Mouse (Mus musculus) liver, embryonic 14.5 days (tissue): Measurements from ENCODE around the gene Vwce. TPM values are rescaled to one million over a fixed set of nuclear protein-coding genes. Genes with fewer than 3 reads are reported as not detected.

Experiments
- ATAC-seq: fragments of 200-750 bp; cut with Nextera tagmentation; 2 replicates; pipeline ENCODE4 v1.8.0; 2017; ENCODE audit warnings: moderate number of reproducible peaks, mild to moderate bottlenecking, moderate library complexity; ENCODE audit not compliant: insufficient read depth
- DNase-seq, 3 experiments: peaks; one replicate each; pipeline ENCODE4 v3.0.0-alpha.2; 2012 to 2013; ENCODE audit warnings: low read depth in 3 of 3, low spot score in 3 of 3
- H3K27ac ChIP-seq: fragments of 300-500 bp; sonication (generic); 2 replicates; pipeline ENCODE4 v1.5.1; 2014; ENCODE audit warnings: moderate library complexity, mild to moderate bottlenecking, control low read depth, inconsistent platforms
- H3K27me3 ChIP-seq: fragments of 300-500 bp; sonication (generic); 2 replicates; pipeline ENCODE4 v1.6.1; 2014; ENCODE audit warnings: mild to moderate bottlenecking, low read length, moderate library complexity; ENCODE audit not compliant: control insufficient read depth, insufficient read depth
- H3K36me3 ChIP-seq: fragments of 300-500 bp; sonication (generic); replicated peaks from 2 replicates; pipeline ENCODE4 v1.6.1; 2014; ENCODE audit warnings: low read depth; ENCODE audit not compliant: control insufficient read depth, insufficient read depth
- H3K4me1 ChIP-seq, 2 experiments: fragments of 200-500 bp in 1 of 2; fragments of 300-500 bp in 1 of 2; sonication (generic) in 1 of 2; replicated peaks; 2 replicates each; pipeline ENCODE4 v1.6.1; 2012 to 2014; ENCODE audit warnings: antibody characterized with exemption in 1 of 2, inconsistent platforms in 1 of 2, low read length in 1 of 2; ENCODE audit not compliant: control insufficient read depth in 2 of 2, insufficient read depth in 2 of 2
- H3K4me2 ChIP-seq: fragments of 300-500 bp; sonication (generic); 2 replicates; pipeline ENCODE4 v1.6.1; 2014; ENCODE audit warnings: low read depth, mild to moderate bottlenecking, control low read depth, moderate library complexity
- H3K4me3 ChIP-seq, 2 experiments: fragments of 200-500 bp in 1 of 2; fragments of 300-500 bp in 1 of 2; sonication (generic) in 1 of 2; 2 replicates each; pipeline ENCODE4 v1.5.1; 2012 to 2014; ENCODE audit warnings: low read depth in 2 of 2, low read length in 2 of 2, mild to moderate bottlenecking in 2 of 2, control low read depth in 1 of 2, inconsistent platforms in 1 of 2, moderate library complexity in 1 of 2; ENCODE audit not compliant: insufficient read depth in 1 of 2
- H3K9ac ChIP-seq: fragments of 300-500 bp; sonication (generic); replicated peaks from 2 replicates; pipeline ENCODE4 v1.6.1; 2014; ENCODE audit warnings: mild to moderate bottlenecking, control low read depth, moderate library complexity
- H3K9me3 ChIP-seq: fragments of 300-500 bp; sonication (generic); 2 replicates; pipeline ENCODE4 v1.6.1; 2016; ENCODE audit warnings: low read length, mixed read lengths; ENCODE audit not compliant: control insufficient read depth
- CTCF ChIP-seq: IDR thresholded peaks from 2 replicates; pipeline ENCODE4 v1.5.1; 2016; ENCODE audit warnings: antibody characterized with exemption, low read depth, control low read depth
- EP300 ChIP-seq: IDR thresholded peaks from 2 replicates; pipeline ENCODE4 v1.6.1; 2016; ENCODE audit warnings: antibody characterized with exemption, low read depth
- WGBS: fragments of 180-500 bp; shearing (Covaris S2); extraction: QIAGEN DNeasy Blood & Tissue Kit; methylation state at CpG from one replicate; pipeline ENCODE4 v1.1.7; 2014; ENCODE audit not compliant: insufficient replicate concordance; 5-methylcytosine and 5-hydroxymethylcytosine counted together
- polyA plus RNA-seq, 2 experiments: library from polyadenylated mRNA; depleted of rRNA in 1 of 2; stranded (reverse) in 1 of 2; unstranded in 1 of 2; fragments of >200 nt; fragmentation: Nextera tagmentation in 1 of 2; extraction: Ambion mirVana in 1 of 2; gene quantifications; 2 replicates each; pipeline versions ENCODE4 v1.2.1 to v1.2.3; 2012 to 2014

Gene Vwce
- polyA plus RNA-seq, 2 experiments: 5.4 to 6.7 TPM

- Histone ChIP-seq H3K27ac (peak overlapping the region; percentile 98), H3K27me3 (no peaks in the 10 kb centered on the region), H3K4me1 (peaks cover 54 to 71% of the 10 kb centered on the region in 2 experiments), H3K9me3 (no peaks in the 10 kb centered on the region), H3K4me2 (peak overlapping the region; percentile 61), H3K9ac (peak overlapping the region; percentile 52), H3K4me3 (peak overlapping the region; percentile 15 to 34; a peak in 3 of 4 replicates), H3K36me3 (no peaks in the 10 kb centered on the region; the same call in 1 of the 2 replicates)
- DNase-seq (peak; percentile 87 to 89 (median 89)), ATAC-seq (peak; percentile 91)
- TF ChIP-seq EP300: peak; percentile 91
- TF ChIP-seq CTCF: no peak
- WGBS: 11% methylated on average over 5 of the region's 5 CpGs
Observed at GRCm38 (mm10) chr19:10661373-10661772, 27.4 kb downstream of the Vwce start.

GRCm38 (mm10) chr19:10661919-10662318, 27.9 kb downstream of the Vwce start:
- TF ChIP-seq EP300 (peak; percentile 84), CTCF (no peak)
- H3K9ac ChIP-seq: peak overlapping the region; percentile 52
- H3K4me2 ChIP-seq: peak overlapping the region; percentile 61
- peak overlapping the region in 1 of 2 experiments; percentile 15; a peak in 2 of 4 replicates for H3K4me3 ChIP-seq
- WGBS: 23% methylated on average over 2 of the region's 2 CpGs
- DNase-seq (peak; percentile 78 to 81 (median 80)), ATAC-seq (peak; percentile 69)
- no peaks in the 10 kb centered on the region for H3K27me3 ChIP-seq
- no peaks in the 10 kb centered on the region; the same call in 1 of the 2 replicates for H3K36me3 ChIP-seq
- H3K9me3 ChIP-seq: no peaks in the 10 kb centered on the region
- H3K27ac ChIP-seq: peak overlapping the region; percentile 98
- peaks cover 51 to 66% of the 10 kb centered on the region in 2 experiments for H3K4me1 ChIP-seq

- peak overlapping the region; percentile 98 for H3K27ac ChIP-seq
- H3K4me2 ChIP-seq: peak overlapping the region; percentile 61
Observed at GRCm38 (mm10) chr19:10662665-10663064, 28.7 kb downstream of the Vwce start.

GRCm38 (mm10) chr19:10665093-10665492, 31.1 kb downstream of the Vwce start:
- Histone ChIP-seq H3K27me3 (no peaks in the 10 kb centered on the region), H3K27ac (no peak overlapping the region), H3K4me1 (peaks cover 37 to 40% of the 10 kb centered on the region in 2 experiments), H3K4me3 (no peak overlapping the region), H3K9me3 (no peaks in the 10 kb centered on the region), H3K9ac (no peak overlapping the region), H3K4me2 (no peak overlapping the region), H3K36me3 (no peaks in the 10 kb centered on the region; the same call in 1 of the 2 replicates)
- TF ChIP-seq CTCF (no peak), EP300 (no peak)
- no peak for DNase-seq
- no peak for ATAC-seq
- WGBS: 47% methylated on average over 3 of the region's 3 CpGs

More at GRCm38 (mm10) chr19:10662665-10663064, 28.7 kb downstream of the Vwce start:
- Histone ChIP-seq H3K9me3 (no peaks in the 10 kb centered on the region), H3K4me1 (peaks cover 45 to 59% of the 10 kb centered on the region in 2 experiments), H3K4me3 (no peak overlapping the region; a peak in 1 of 4 replicates), H3K27me3 (no peaks in the 10 kb centered on the region), H3K36me3 (no peaks in the 10 kb centered on the region; the same call in 1 of the 2 replicates), H3K9ac (no peak overlapping the region; the same call in 1 of the 2 replicates)
- ATAC-seq (no peak), DNase-seq (no peak)
- TF ChIP-seq EP300: no peak
- TF ChIP-seq CTCF: no peak
- 12% methylated on average over 3 of the region's 3 CpGs for WGBS

GRCm38 (mm10) chr19:10665499-10665898, 31.5 kb downstream of the Vwce start:
- H3K4me1 ChIP-seq: peaks cover 33 to 36% of the 10 kb centered on the region in 2 experiments
- H3K9ac ChIP-seq: no peak overlapping the region
- no peak overlapping the region for H3K4me3 ChIP-seq
- no peak overlapping the region for H3K27ac ChIP-seq
- H3K27me3 ChIP-seq: no peaks in the 10 kb centered on the region
- DNase-seq (peak; percentile 46 to 59 (median 47)), ATAC-seq (no peak)
- H3K4me2 ChIP-seq: no peak overlapping the region
- H3K36me3 ChIP-seq: no peaks in the 10 kb centered on the region; the same call in 1 of the 2 replicates
- WGBS: 1% methylated on average over 2 of the region's 2 CpGs
- no peaks in the 10 kb centered on the region for H3K9me3 ChIP-seq
- no peak for TF ChIP-seq EP300
- peak; percentile 94 for TF ChIP-seq CTCF
